Mouse (Mus musculus): Measurements from ENCODE around the gene Ccdc9b. TPM values are rescaled to one million over a fixed set of nuclear protein-coding genes. Genes with fewer than 3 reads are reported as not detected.

Gene Ccdc9b
- polyA plus RNA-seq, 1 experiment from 2014 or later, result 0.77 TPM

DNA sequence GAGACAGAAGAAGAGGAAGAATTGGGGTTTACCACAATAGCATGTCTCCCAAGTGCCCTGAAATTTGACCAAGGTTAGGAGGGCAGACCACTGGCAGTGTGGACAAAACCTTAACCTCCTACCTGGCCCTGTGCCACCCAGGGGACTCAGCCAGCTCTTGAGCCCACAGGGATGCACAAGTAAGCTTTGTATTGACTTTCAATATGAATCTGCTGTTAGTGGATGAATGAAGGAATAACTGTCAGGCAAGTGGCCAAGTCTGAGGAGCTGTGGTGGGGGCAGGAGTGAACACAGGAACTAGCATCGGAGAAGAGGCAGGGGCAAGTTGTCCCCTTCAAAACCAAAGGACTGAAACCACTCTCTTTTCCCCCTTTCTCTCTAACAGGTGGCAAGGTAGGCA, 12.9 kb upstream of the Ccdc9b start:
- no peak overlapping the region for H3K27ac ChIP-seq (ENCODE audit: low read depth, low read length)
- WGBS, result 53% methylated on average over 1 of the region's 1 CpGs
- no peak overlapping the region for H3K4me2 ChIP-seq (replicated peaks; ENCODE audit: low read depth)
- no peak overlapping the region for H3K4me3 ChIP-seq (ENCODE audit: low read depth, low read length)
- no peak for TF ChIP-seq CTCF (IDR thresholded peaks at IDR 0.05; ENCODE audit: low read depth)
- H3K36me3 ChIP-seq (ENCODE audit: control insufficient read depth, insufficient read depth), result no peaks in the 10 kb centered on the region
- H3K4me1 ChIP-seq (replicated peaks; ENCODE audit: control insufficient read depth, insufficient read depth, low read length), result peaks cover 18% of the 10 kb centered on the region
- no peak for ATAC-seq
- no peak overlapping the region for H3K9ac ChIP-seq (ENCODE audit: low read depth, low read length)
- H3K27me3 ChIP-seq (replicated peaks; ENCODE audit: control insufficient read depth, insufficient read depth, low read length), result no peaks in the 10 kb centered on the region; the same call in 1 of the 2 replicates
- no peaks in the 10 kb centered on the region for H3K9me3 ChIP-seq (ENCODE audit: control insufficient read depth)

DNA sequence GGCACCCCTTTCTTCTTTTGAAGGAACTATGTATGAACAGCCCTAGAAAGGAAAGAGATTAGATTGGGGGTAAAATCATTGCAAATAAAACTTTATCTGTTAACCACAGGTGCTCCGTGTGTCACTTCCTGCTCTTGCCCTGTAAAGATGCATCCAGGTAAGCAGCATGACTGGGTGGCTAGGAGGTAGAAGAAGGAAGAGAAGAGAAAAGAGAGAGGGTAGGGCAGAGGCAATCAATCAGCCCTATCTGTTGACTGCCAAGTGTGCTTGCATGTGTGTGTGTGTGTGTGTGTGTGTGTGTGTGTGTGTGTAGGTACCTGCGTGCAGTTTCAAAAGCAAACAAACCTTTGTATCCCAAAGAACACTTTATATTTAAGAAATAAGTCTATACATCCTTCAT, 12.1 kb upstream of the Ccdc9b start:
- Histone ChIP-seq H3K27me3 (replicated peaks; ENCODE audit: control insufficient read depth, insufficient read depth, low read length) (no peaks in the 10 kb centered on the region), H3K9ac (ENCODE audit: low read depth, low read length) (no peak overlapping the region), H3K4me2 (replicated peaks; ENCODE audit: low read depth) (peak overlapping the region; percentile 24; the same call in 1 of the 2 replicates), H3K4me1 (replicated peaks; ENCODE audit: control insufficient read depth, insufficient read depth, low read length) (peaks cover 18% of the 10 kb centered on the region), H3K9me3 (ENCODE audit: control insufficient read depth) (no peaks in the 10 kb centered on the region), H3K4me3 (ENCODE audit: low read depth, low read length) (no peak overlapping the region), H3K36me3 (ENCODE audit: control insufficient read depth, insufficient read depth) (no peaks in the 10 kb centered on the region), H3K27ac (ENCODE audit: low read depth, low read length) (no peak overlapping the region)
- ATAC-seq, result peak; percentile 34
- no peak for TF ChIP-seq CTCF (IDR thresholded peaks at IDR 0.05; ENCODE audit: low read depth)
- 33% methylated on average over 2 of the region's 2 CpGs for WGBS

DNA sequence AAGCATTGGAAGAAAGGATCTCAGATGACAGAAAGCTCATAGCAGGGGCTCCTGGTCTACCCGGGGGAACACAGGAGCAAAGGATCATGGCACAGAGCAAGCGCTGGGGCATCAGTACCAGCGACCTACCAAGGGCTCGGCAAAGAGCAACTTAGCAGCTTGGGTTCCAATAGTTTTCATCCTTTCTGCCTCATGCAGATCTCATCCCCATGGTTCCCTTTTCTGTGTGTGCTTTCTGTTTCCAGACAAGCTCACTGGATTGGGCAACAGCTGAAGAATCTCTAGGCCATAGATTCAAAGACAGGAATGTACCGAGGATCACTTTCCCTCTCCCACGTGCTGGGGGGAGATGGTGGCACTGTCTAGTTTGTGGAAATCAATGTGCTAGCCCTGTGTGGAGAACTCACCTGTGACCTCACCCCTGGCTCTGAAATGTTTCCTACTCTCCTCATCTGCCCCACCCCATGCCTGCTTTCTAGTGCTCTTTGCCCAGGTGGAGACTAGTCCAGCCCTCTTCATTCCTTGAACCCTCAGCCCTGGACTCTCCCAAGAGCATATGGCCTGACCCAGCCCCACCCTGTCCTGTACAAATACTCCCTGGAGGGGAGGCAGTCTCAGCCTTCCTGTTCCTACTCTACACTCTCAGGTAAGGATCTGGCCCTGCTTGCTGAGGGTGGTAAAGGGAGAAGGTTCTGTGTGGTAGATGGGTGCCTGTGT, 9.9 kb upstream of the Ccdc9b start, which contains the start of gene Phgr1:
TSS of gene Phgr1 (plus strand) at position 612 of the 717 bp plus-strand sequence.
- H3K27me3 ChIP-seq (replicated peaks; ENCODE audit: control insufficient read depth, insufficient read depth, low read length), result no peaks in the 10 kb centered on the region
- no peak for TF ChIP-seq CTCF (IDR thresholded peaks at IDR 0.05; ENCODE audit: low read depth)
- H3K4me2 ChIP-seq (replicated peaks; ENCODE audit: low read depth), result peak within 1 kb of the TSS; percentile 37
- H3K27ac ChIP-seq (ENCODE audit: low read depth, low read length), result peak within 1 kb of the TSS; percentile 50
- H3K9me3 ChIP-seq (ENCODE audit: control insufficient read depth), result no peaks in the 10 kb centered on the region
- peak; percentile 82 for ATAC-seq
- 58% methylated on average over 6 of the region's 6 CpGs for WGBS
- peak within 1 kb of the TSS; percentile 6; the same call in 1 of the 2 replicates for H3K4me3 ChIP-seq (ENCODE audit: low read depth, low read length)
- H3K4me1 ChIP-seq (replicated peaks; ENCODE audit: control insufficient read depth, insufficient read depth, low read length), result peaks cover 11% of the 10 kb centered on the region; the same call in 1 of the 2 replicates
- H3K9ac ChIP-seq (ENCODE audit: low read depth, low read length), result no peak within 1 kb of the TSS
- H3K36me3 ChIP-seq (ENCODE audit: control insufficient read depth, insufficient read depth), result no peaks in the 10 kb centered on the region

DNA sequence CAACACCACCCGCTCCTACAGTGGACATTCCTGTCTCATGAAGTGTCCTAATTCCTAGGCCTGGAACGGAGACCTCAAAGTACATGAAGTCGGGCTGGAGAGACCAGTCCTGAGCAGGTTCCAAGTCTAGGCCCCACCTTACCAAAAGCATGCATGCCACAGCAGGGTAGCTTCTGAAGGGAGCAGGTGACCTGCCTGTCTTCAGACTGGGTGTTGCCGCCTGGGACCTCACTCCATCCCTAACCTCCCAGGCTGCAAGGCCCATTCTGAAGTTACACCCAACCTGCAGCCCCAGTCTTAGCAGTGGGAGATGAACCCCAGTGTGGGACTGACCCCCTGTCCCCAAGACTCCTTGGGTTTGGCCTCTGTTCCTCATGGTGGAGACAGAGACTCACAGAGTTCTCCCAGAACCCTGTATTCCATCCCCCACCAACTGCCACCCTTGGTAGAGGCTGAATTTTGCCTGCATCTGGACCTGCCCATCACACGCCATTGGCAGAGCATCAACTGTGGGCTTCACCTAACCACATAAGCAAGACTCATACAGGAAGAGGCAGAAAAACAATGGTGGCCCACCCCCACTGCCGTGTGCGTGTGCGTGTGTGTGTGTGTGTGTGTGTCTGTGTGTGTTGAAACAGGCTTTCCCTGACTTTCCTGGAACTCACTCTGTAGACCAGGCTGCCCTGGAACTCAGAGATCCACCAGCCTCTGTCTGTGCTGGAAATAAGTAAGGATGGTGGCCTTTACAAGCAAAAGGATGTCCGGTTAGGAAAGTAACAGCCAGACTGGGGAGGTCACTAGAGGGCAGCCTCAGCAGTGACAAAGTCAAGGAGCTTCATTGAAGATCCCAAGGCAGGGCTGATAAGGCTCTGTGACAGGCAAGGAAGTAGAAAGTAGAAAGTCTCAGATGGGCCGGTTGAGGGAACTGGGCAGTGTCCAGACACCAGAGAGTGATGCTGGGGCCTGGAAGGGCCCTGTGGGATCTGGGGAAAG, 3.9 kb upstream of the Ccdc9b start:
- H3K4me3 ChIP-seq (ENCODE audit: low read depth, low read length), result no peak overlapping the region
- H3K9ac ChIP-seq (ENCODE audit: low read depth, low read length), result no peak overlapping the region
- no peak overlapping the region for H3K27ac ChIP-seq (ENCODE audit: low read depth, low read length)
- no peaks in the 10 kb centered on the region for H3K9me3 ChIP-seq (ENCODE audit: control insufficient read depth)
- no peaks in the 10 kb centered on the region for H3K36me3 ChIP-seq (ENCODE audit: control insufficient read depth, insufficient read depth)
- no peak overlapping the region for H3K4me2 ChIP-seq (replicated peaks; ENCODE audit: low read depth)
- no peaks in the 10 kb centered on the region for H3K27me3 ChIP-seq (replicated peaks; ENCODE audit: control insufficient read depth, insufficient read depth, low read length)
- peaks cover 16% of the 10 kb centered on the region; the same call in 1 of the 2 replicates for H3K4me1 ChIP-seq (replicated peaks; ENCODE audit: control insufficient read depth, insufficient read depth, low read length)
- 71% methylated on average over 10 of the region's 10 CpGs for WGBS
- no peak for ATAC-seq
- TF ChIP-seq CTCF (IDR thresholded peaks at IDR 0.05; ENCODE audit: low read depth), result peak; percentile 55

DNA sequence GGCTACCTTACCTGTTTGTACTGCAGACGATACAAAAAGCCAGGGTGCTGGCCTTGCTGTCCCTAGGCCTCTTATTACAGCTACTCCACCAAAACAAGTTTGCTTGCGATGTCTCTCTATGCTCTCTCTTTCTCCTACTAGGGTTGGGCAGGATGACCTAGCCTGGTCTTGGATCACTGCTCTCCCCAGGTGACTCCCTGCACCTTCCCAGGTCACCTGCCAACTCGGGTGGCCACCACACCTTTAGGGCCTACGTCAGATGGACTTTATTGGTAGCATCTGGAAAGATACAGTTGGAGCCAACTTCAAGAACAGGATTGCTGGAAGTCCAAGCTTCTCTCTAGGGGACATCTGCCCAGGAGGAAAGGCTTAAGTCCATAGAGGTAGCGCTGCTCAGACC, 2.4 kb upstream of the Ccdc9b start:
- H3K27me3 ChIP-seq (replicated peaks; ENCODE audit: control insufficient read depth, insufficient read depth, low read length), result no peaks in the 10 kb centered on the region
- H3K4me3 ChIP-seq (ENCODE audit: low read depth, low read length), result no peak overlapping the region
- TF ChIP-seq CTCF (IDR thresholded peaks at IDR 0.05; ENCODE audit: low read depth), result no peak
- no peak for ATAC-seq
- WGBS, result 82% methylated on average over 5 of the region's 5 CpGs
- H3K9me3 ChIP-seq (ENCODE audit: control insufficient read depth), result no peaks in the 10 kb centered on the region
- H3K27ac ChIP-seq (ENCODE audit: low read depth, low read length), result no peak overlapping the region
- H3K36me3 ChIP-seq (ENCODE audit: control insufficient read depth, insufficient read depth), result no peaks in the 10 kb centered on the region
- no peak overlapping the region for H3K4me2 ChIP-seq (replicated peaks; ENCODE audit: low read depth)
- peaks cover 19% of the 10 kb centered on the region; the same call in 1 of the 2 replicates for H3K4me1 ChIP-seq (replicated peaks; ENCODE audit: control insufficient read depth, insufficient read depth, low read length)
- no peak overlapping the region for H3K9ac ChIP-seq (ENCODE audit: low read depth, low read length)

Data from intestine, postnatal 0 days (tissue).